Mouse (Mus musculus): ENCODE data around the gene Slc9a3r1. TPM values are rescaled to one million over a fixed set of nuclear protein-coding genes. Genes with fewer than 3 reads are reported as not detected.
A peak's percentile ranks its signal among the peaks of the same experiment; 100 is the strongest.

Slc9a3r1 gene
- total RNA-seq, 2 experiments from 2014 or later, result 2.3 to 3.9 TPM

DNA sequence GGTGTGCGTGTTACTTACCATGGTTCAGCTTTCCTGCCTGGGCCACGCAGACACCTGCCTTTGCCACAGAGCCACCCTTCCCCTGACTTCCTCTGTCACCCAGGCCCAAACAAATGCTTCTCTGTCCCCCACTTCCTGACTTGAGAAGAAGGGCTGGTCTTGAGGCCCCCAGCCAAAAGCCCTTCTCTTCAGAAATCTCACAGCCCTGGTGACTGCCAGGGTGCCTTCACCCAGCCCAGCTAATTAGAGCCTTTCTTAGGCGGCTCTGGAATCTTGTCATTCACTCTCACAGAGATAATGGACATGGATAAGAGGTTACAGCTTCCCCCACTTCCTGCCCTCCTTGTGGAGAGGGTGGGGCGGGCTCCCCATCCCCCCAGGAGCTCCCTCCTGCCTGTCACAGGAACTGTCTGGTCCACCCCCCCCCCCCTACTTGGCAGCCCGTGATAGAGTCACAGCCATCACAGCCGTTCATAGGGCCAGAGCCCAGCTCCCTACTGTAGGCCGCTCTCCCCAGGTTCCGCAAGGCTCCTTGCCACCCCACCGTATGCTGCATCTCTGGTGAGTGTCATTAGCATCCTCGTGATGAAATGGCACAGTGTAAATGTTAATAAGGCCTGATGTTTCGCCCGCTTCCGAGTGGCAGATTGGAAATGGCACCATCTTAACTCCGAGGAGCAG, 63.8 kb downstream of the Slc9a3r1 start:
- DNase-seq, result peak; percentile 41

DNA sequence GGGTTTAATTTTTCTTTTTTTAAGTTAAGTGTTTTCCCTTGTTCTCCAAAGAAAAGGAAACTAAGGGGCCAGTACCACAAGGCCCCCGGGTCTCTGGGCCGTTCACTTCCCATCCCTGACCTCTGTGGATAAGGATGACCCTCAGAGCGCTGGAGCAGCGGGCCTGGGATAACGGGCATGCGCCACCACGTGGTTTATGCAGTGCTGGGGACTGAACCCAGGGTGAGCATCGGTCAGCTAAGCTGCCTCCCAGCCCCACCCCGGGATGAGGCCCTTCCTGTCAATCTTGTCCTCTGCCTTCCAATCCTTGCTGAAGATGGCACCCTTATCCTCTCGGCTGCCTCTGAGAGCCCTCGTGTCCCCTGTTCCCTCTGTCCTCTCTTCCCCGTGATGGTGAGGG, 64.5 kb downstream of the Slc9a3r1 start:
- DNase-seq, result no peak

DNA sequence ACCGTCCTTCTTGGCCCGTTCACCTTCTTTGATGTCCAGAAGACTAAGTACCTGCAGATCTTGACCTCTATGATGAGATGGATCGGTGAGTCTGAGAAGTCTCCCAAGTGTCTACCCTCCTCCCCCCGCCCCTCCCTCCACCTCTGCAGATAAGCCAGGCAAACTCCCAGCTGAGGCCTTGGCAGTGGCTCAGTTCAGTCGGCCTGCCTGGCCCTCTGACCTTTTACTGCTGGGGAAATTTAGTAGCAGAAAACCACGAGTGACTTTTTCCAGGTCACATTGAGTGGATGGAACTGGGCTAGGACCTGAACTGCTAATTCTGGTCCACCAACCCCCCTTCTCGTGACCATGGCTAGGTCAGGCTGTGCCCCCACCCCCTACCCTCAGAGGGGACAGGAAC, 65.3 kb downstream of the Slc9a3r1 start:
- peak; percentile 57 for DNase-seq

DNA sequence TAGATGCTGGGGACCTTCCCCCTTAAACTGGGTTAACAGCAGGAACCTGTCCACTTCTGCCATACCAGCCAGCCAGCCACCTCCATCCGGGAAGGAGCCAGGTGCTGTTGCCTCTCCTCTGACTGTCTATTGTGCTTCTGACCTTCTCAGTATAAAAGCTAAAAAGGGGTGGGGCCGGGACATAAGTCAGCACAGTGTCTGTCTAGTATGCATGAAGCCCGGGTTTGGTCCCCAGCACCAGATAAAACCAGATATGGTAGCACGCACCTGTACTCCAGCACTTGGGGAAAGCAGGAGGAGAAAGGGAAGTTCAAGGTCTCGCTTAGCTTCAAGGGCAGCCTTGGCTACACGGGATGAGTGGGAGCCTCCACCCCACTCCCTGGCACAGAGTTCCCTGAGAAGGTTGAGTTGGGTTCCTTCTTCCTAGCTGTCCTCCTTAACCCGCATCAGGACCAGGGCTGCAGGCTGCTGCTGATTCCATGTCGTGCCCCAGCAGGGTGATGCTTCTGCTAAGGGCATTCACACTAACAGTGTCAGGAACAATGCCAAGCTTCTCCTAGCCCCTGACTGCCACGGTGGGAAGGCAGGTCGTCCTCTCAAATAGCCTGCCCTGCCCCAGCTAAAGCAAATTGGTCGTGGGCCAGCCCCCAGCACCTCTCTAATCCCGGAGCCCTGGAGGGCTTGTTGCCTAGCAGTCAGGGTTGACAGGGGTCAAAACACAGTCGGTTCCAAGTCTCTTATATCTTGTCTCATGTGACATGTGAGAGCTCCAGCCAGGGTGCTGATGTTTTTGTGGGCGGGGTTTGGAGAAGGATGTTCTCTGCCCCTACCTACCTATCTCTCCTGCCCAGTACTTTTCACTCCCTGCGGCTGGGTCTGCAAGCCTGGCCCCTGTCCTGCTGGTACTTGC, 66.1 kb downstream of the Slc9a3r1 start:
- peak; percentile 48 for DNase-seq

Other genes starting within 250 kb of the Slc9a3r1 start
- gene Cd300lb, start 229.0 kb upstream of the Slc9a3r1 start, total RNA-seq (2021), result under 1 TPM in 1 of 2 experiments, not detected in 1; 0.19 TPM
- not detected for gene Cd300c, start 194.2 kb upstream of the Slc9a3r1 start, total RNA-seq (2021)
- under 1 TPM; 0.13 to 0.35 TPM for gene Cd300ld, start 173.4 kb upstream of the Slc9a3r1 start, total RNA-seq (2021)
- gene Cd300c2, start 161.5 kb upstream of the Slc9a3r1 start, total RNA-seq (2021), result under 1 TPM in 1 of 2 experiments, not detected in 1; 0.54 TPM
- gene Cd300ld2, start 147.1 kb upstream of the Slc9a3r1 start, total RNA-seq (2021), result not detected
- gene Cd300ld4, start 136.3 kb upstream of the Slc9a3r1 start, total RNA-seq (2021), result not detected
- gene Cd300ld5, start 125.6 kb upstream of the Slc9a3r1 start, total RNA-seq (2021), result 1 to 10 TPM in 1 of 2 experiments, not detected in 1; 3.5 TPM
- 1 to 10 TPM; 1.2 to 3.7 TPM for gene Cd300ld3, start 114.9 kb upstream of the Slc9a3r1 start, total RNA-seq (2021)
- not detected for gene Cd300e, start 101.2 kb upstream of the Slc9a3r1 start, total RNA-seq (2021)
- under 1 TPM in 1 of 2 experiments, not detected in 1; 0.19 TPM for gene Rab37, start 71.9 kb upstream of the Slc9a3r1 start, total RNA-seq (2021)
- not detected for gene Cd300lf, start 29.3 kb upstream of the Slc9a3r1 start, total RNA-seq (2021)
- gene Tmem104, start 24.1 kb downstream of the Slc9a3r1 start, total RNA-seq (2021), result 1 to 10 TPM; 4.1 to 5.8 TPM
- gene Nat9, start 24.5 kb downstream of the Slc9a3r1 start, total RNA-seq (2021), result 10 to 100 TPM; 10.7 to 13.2 TPM
- under 1 TPM in 1 of 2 experiments, not detected in 1; 0.05 TPM for gene Grin2c, start 103.9 kb downstream of the Slc9a3r1 start, total RNA-seq (2021)
- gene Fdxr, start 113.7 kb downstream of the Slc9a3r1 start, total RNA-seq (2021), result 1 to 10 TPM; 3.6 to 3.8 TPM
- gene Fads6, start 134.3 kb downstream of the Slc9a3r1 start, total RNA-seq (2021), result 1 to 10 TPM; 2.9 to 3.6 TPM
- gene Otop2, start 143.8 kb downstream of the Slc9a3r1 start, total RNA-seq (2021), result not detected
- under 1 TPM; 0.56 to 0.97 TPM for gene Ush1g, start 158.7 kb downstream of the Slc9a3r1 start, total RNA-seq (2021)
- gene Otop3, start 171.4 kb downstream of the Slc9a3r1 start, total RNA-seq (2021), result not detected
- gene Hid1, start 204.4 kb downstream of the Slc9a3r1 start, total RNA-seq (2021), result 1 to 10 TPM; 1.4 to 2.8 TPM
- gene Cdr2l, start 218.6 kb downstream of the Slc9a3r1 start, total RNA-seq (2021), result 1 to 10 TPM; 3.1 to 4.0 TPM
- gene Mrpl58, start 240.4 kb downstream of the Slc9a3r1 start, total RNA-seq (2021), result 10 to 100 TPM; 86.6 to 96.1 TPM